Mouse (Mus musculus): ENCODE measurements at regions not wholly inside any gene's neighbourhood (a gene's known extent, or its start where the extent isn't known, plus 50 kb on each side); places are given as distances from the start of the nearest gene placed in this dataset.
"Not testable (repeated sequence)": the region's sequence is repeated elsewhere in the genome, so short reads cannot be mapped to it uniquely, and the experiment has no call there.

- no peaks in the 10 kb centered on the region for H3K9me3 ChIP-seq
- H3K4me3 ChIP-seq (replicated peaks), result no peak overlapping the region
- H3K27me3 ChIP-seq, result 0 out of 2 replicates have a peak, but pooled peaks cover 8% of the 10 kb centered on the region
- H3K4me1 ChIP-seq (replicated peaks), result no peaks in the 10 kb centered on the region
- H3K9ac ChIP-seq (replicated peaks), result no peak overlapping the region
- no peaks in the 10 kb centered on the region for H3K36me3 ChIP-seq
- 59% methylated on average over 7 of the region's 7 CpGs for WGBS
- ATAC-seq (ENCODE audit: insufficient number of reproducible peaks, insufficient read depth, low FRiP score, low TSS enrichment, low read depth), result no peak; the same call in 1 of the 2 replicates
- no peak overlapping the region for H3K4me2 ChIP-seq
- no peak overlapping the region for H3K27ac ChIP-seq
These were observed 107.5 kb upstream of the Rasgrp1 start for GRCm38 (mm10) chr2:117450172-117450865.

GRCm38 (mm10) chr2:117451818-117452217, 109.0 kb upstream of the Rasgrp1 start:
- 73% methylated on average over 5 of the region's 5 CpGs for WGBS
- Histone ChIP-seq H3K27me3 (0 out of 2 replicates have a peak, but pooled peaks cover 3% of the 10 kb centered on the region), H3K9ac (replicated peaks) (no peak overlapping the region), H3K4me3 (replicated peaks) (no peak overlapping the region), H3K36me3 (no peaks in the 10 kb centered on the region), H3K4me1 (replicated peaks) (no peaks in the 10 kb centered on the region), H3K9me3 (no peaks in the 10 kb centered on the region), H3K27ac (no peak overlapping the region), H3K4me2 (no peak overlapping the region)
- ATAC-seq (ENCODE audit: insufficient number of reproducible peaks, insufficient read depth, low FRiP score, low TSS enrichment, low read depth), result no peak

GRCm38 (mm10) chr2:117455021-117455739, 112.4 kb upstream of the Rasgrp1 start:
- no peak overlapping the region for H3K4me3 ChIP-seq (replicated peaks)
- no peak for ATAC-seq (ENCODE audit: insufficient number of reproducible peaks, insufficient read depth, low FRiP score, low TSS enrichment, low read depth)
- H3K27me3 ChIP-seq, result 0 out of 2 replicates have a peak, but pooled peaks cover 3% of the 10 kb centered on the region
- no peak overlapping the region for H3K9ac ChIP-seq (replicated peaks)
- no peaks in the 10 kb centered on the region for H3K4me1 ChIP-seq (replicated peaks)
- H3K9me3 ChIP-seq, result no peaks in the 10 kb centered on the region
- 82% methylated on average over 4 of the region's 4 CpGs for WGBS
- H3K4me2 ChIP-seq, result no peak overlapping the region
- H3K36me3 ChIP-seq, result no peaks in the 10 kb centered on the region
- no peak overlapping the region for H3K27ac ChIP-seq

- H3K4me3 ChIP-seq (replicated peaks), result no peak overlapping the region
- no peaks in the 10 kb centered on the region for H3K9me3 ChIP-seq
- no peak for ATAC-seq (ENCODE audit: insufficient number of reproducible peaks, insufficient read depth, low FRiP score, low TSS enrichment, low read depth)
- 81% methylated on average over 7 of the region's 7 CpGs for WGBS
- H3K27ac ChIP-seq, result no peak overlapping the region
- H3K36me3 ChIP-seq, result no peaks in the 10 kb centered on the region
- H3K4me1 ChIP-seq (replicated peaks), result no peaks in the 10 kb centered on the region
- no peak overlapping the region for H3K9ac ChIP-seq (replicated peaks)
- H3K27me3 ChIP-seq, result 0 out of 2 replicates have a peak, but pooled peaks cover 3% of the 10 kb centered on the region
- no peak overlapping the region for H3K4me2 ChIP-seq
These were observed 113.1 kb upstream of the Rasgrp1 start for GRCm38 (mm10) chr2:117455740-117456455.

GRCm38 (mm10) chr2:117456456-117457020, 113.7 kb upstream of the Rasgrp1 start:
- no peak overlapping the region for H3K4me2 ChIP-seq
- no peak overlapping the region for H3K27ac ChIP-seq
- H3K4me3 ChIP-seq (replicated peaks), result no peak overlapping the region
- no peaks in the 10 kb centered on the region for H3K36me3 ChIP-seq
- no peak for ATAC-seq (ENCODE audit: insufficient number of reproducible peaks, insufficient read depth, low FRiP score, low TSS enrichment, low read depth)
- H3K9ac ChIP-seq (replicated peaks), result no peak overlapping the region
- 0 out of 2 replicates have a peak, but pooled peaks cover 3% of the 10 kb centered on the region for H3K27me3 ChIP-seq
- WGBS, result 85% methylated on average over 13 of the region's 13 CpGs
- no peaks in the 10 kb centered on the region for H3K4me1 ChIP-seq (replicated peaks)
- H3K9me3 ChIP-seq, result no peaks in the 10 kb centered on the region

GRCm38 (mm10) chr2:117461541-117462290, 118.9 kb upstream of the Rasgrp1 start:
- no peak overlapping the region for H3K4me2 ChIP-seq
- H3K27me3 ChIP-seq, result no peaks in the 10 kb centered on the region
- no peak overlapping the region for H3K4me3 ChIP-seq (replicated peaks)
- H3K4me1 ChIP-seq (replicated peaks), result no peaks in the 10 kb centered on the region
- 74% methylated on average over 4 of the region's 4 CpGs for WGBS
- ATAC-seq (ENCODE audit: insufficient number of reproducible peaks, insufficient read depth, low FRiP score, low TSS enrichment, low read depth), result no peak
- no peak overlapping the region for H3K9ac ChIP-seq (replicated peaks)
- no peaks in the 10 kb centered on the region for H3K36me3 ChIP-seq
- H3K27ac ChIP-seq, result 0 out of 2 replicates have a peak overlapping the region, but pooled peaks have one; percentile 29
- no peaks in the 10 kb centered on the region for H3K9me3 ChIP-seq

- H3K4me2 ChIP-seq, result no peak overlapping the region
- ATAC-seq (ENCODE audit: insufficient number of reproducible peaks, insufficient read depth, low FRiP score, low TSS enrichment, low read depth), result no peak
- H3K27me3 ChIP-seq, result no peaks in the 10 kb centered on the region
- no peak overlapping the region for H3K27ac ChIP-seq
- H3K9me3 ChIP-seq, result no peaks in the 10 kb centered on the region
- H3K36me3 ChIP-seq, result no peaks in the 10 kb centered on the region
- no peaks in the 10 kb centered on the region for H3K4me1 ChIP-seq (replicated peaks)
- no peak overlapping the region for H3K9ac ChIP-seq (replicated peaks)
- WGBS, result 87% methylated on average over 2 of the region's 2 CpGs
- H3K4me3 ChIP-seq (replicated peaks), result no peak overlapping the region
These were observed 132.2 kb upstream of the Rasgrp1 start for GRCm38 (mm10) chr2:117474885-117475542.

GRCm38 (mm10) chr2:117475561-117475960, 132.8 kb upstream of the Rasgrp1 start:
- no peak for ATAC-seq (ENCODE audit: insufficient number of reproducible peaks, insufficient read depth, low FRiP score, low TSS enrichment, low read depth)
- Histone ChIP-seq H3K36me3 (no peaks in the 10 kb centered on the region), H3K27me3 (no peaks in the 10 kb centered on the region), H3K27ac (no peak overlapping the region), H3K4me2 (no peak overlapping the region), H3K9ac (replicated peaks) (no peak overlapping the region), H3K4me1 (replicated peaks) (no peaks in the 10 kb centered on the region), H3K4me3 (replicated peaks) (no peak overlapping the region), H3K9me3 (no peaks in the 10 kb centered on the region)
- WGBS, result 45% methylated on average over 3 of the region's 3 CpGs

GRCm38 (mm10) chr2:117477503-117477902, 134.7 kb upstream of the Rasgrp1 start:
- not testable (repeated sequence) for H3K27ac ChIP-seq; H3K9me3 ChIP-seq; H3K4me3 ChIP-seq (replicated peaks); H3K36me3 ChIP-seq; H3K4me2 ChIP-seq; H3K4me1 ChIP-seq (replicated peaks); H3K27me3 ChIP-seq; ATAC-seq (ENCODE audit: insufficient number of reproducible peaks, insufficient read depth, low FRiP score, low TSS enrichment, low read depth); H3K9ac ChIP-seq (replicated peaks)
- 80% methylated on average over 11 of the region's 11 CpGs for WGBS

- WGBS, result 77% methylated on average over 16 of the region's 16 CpGs
- ATAC-seq (ENCODE audit: insufficient number of reproducible peaks, insufficient read depth, low FRiP score, low TSS enrichment, low read depth); H3K9me3 ChIP-seq; H3K9ac ChIP-seq (replicated peaks); H3K36me3 ChIP-seq; H3K4me1 ChIP-seq (replicated peaks); H3K4me2 ChIP-seq; H3K27ac ChIP-seq; H3K27me3 ChIP-seq; H3K4me3 ChIP-seq (replicated peaks): not testable (repeated sequence)
These were observed 136.6 kb upstream of the Rasgrp1 start for GRCm38 (mm10) chr2:117479244-117480009.
